ENCODE assay signal across 8 mouse cellular contexts in genomic region chr8:127118373-127118861, GRCm38 (mm10). TPM values are rescaled to one million over a fixed set of nuclear protein-coding genes. Genes with fewer than 3 reads are reported as not detected.
DNase-seq lines count a peak whose midpoint lies in the region; TF ChIP-seq lines count a peak whose summit lies in the region.
"Had no signal": no experiment of that assay in that cellular context is flagged by ENCODE, and none has a peak within 500 bp of the region (broad histone marks: within the 10 kb centered on the region; RNA-seq: fewer than 3 reads in every experiment).

No protein-coding gene starts in this region.

- intact Hi-C loops in left cerebral cortex, postnatal 10 days (cut with DNase I) = no loop called here
- intact Hi-C loops in gastrocnemius, postnatal 14 days (cut with DNase I; ENCODE audit: low total_unique reads) = no loop called here

- DNase-seq in left cerebral cortex, postnatal 10 days (ENCODE audit: extremely low spot score in 1 of 2, low spot score in 2 of 2) = peak; percentile 16 to 34
- no peak for DNase-seq in left cerebral cortex, adult 18-20 months (ENCODE audit: low spot score in 2 of 2)
- peak; percentile 66 for DNase-seq in fat pad, adult 2 months (ENCODE audit: extremely low read depth, low read depth, low spot score)
- peak; percentile 63 for DNase-seq in gastrocnemius, postnatal 14 days
- peak; percentile 27 to 37 for DNase-seq in layer of hippocampus, adult 2 months (ENCODE audit: low spot score in 2 of 2)
- no peak for DNase-seq in thymus, adult 18-20 months
- no peak for DNase-seq in adipocyte (ENCODE audit: low spot score)
- DNase-seq: lung, adult 18-20 months had no signal

- peak overlapping the region; percentile 20 for H3K4me3 ChIP-seq in layer of hippocampus, adult 2 months

- peak overlapping the region; percentile 75 for H3K27ac ChIP-seq in layer of hippocampus, adult 2 months

- TF ChIP-seq CTCF in layer of hippocampus, adult 2 months (conservative IDR thresholded peaks at IDR 0.05) = no peak

RNA-seq across cellular contexts. Expression of gene Pard3, which starts 54.7 kb away (rescaled TPM):
- 10 to 100 TPM; 11.6 to 15.1 TPM for total RNA-seq in left cerebral cortex, postnatal 10 days (2021)
- total RNA-seq in left cerebral cortex, adult 18-20 months (2021) = 10 to 100 TPM; 16.4 to 21.6 TPM
- 10 to 100 TPM; 23.9 to 25.7 TPM for total RNA-seq in gastrocnemius, postnatal 14 days (2021)
- 10 to 100 TPM; 26.1 to 28.1 TPM for total RNA-seq in layer of hippocampus, adult 2 months (2021)

Comparison
In these comparisons a context has a peak if more than half of its experiments do, and no peak if none do; other contexts are left out.
1. DNase-seq: peak in left cerebral cortex, postnatal 10 days (2 of 2), fat pad, adult 2 months (single experiment), gastrocnemius, postnatal 14 days (single experiment) and layer of hippocampus, adult 2 months (2 of 2); none in left cerebral cortex, adult 18-20 months (0 of 2), thymus, adult 18-20 months (0 of 2) and adipocyte (single experiment).